Mouse (Mus musculus) frontal cortex, adult 2 months (tissue): ENCODE measurements around the gene Olfr357. TPM values are rescaled to one million over a fixed set of nuclear protein-coding genes. Genes with fewer than 3 reads are reported as not detected.

ENCODE experiments used
- DNase-seq, 2 experiments: peaks; one replicate each; pipeline ENCODE4 v3.0.0; 2022; ENCODE audit warnings: low spot score in 1 of 2; ENCODE audit errors: extremely low spot score in 1 of 2
- polyA plus RNA-seq: library from polyadenylated mRNA; depleted of rRNA; stranded (reverse); fragments of >200 nt; gene quantifications from 2 replicates; pipeline ENCODE4 v1.2.3, GENCODE M21; 2012; rRNA removed

The Olfr357 gene
- not detected in 2 replicates for polyA plus RNA-seq

DNA sequence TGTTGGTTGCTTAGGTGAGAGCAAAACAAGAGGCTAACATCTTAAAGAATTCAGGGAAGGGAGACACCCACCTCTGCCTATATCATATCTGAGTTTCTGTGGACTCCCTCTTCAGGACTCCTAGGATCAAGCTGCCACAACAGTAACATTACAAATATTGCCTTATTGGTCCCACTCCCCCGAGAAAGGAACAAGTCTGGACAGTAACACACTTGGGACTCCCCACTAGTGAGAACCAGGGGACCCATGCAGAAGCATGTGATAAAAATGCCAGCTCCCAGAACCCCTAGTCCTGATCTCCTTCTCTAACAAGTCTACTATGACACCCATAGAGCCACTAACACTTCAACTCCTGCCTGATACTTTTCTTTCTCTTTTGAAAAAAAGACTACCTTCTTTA is at the start of gene Olfr357:
Gene Olfr357, plus strand, starts transcription at position 301 of the 400 bp plus-strand sequence.
- DNase-seq, result no peak

DNA sequence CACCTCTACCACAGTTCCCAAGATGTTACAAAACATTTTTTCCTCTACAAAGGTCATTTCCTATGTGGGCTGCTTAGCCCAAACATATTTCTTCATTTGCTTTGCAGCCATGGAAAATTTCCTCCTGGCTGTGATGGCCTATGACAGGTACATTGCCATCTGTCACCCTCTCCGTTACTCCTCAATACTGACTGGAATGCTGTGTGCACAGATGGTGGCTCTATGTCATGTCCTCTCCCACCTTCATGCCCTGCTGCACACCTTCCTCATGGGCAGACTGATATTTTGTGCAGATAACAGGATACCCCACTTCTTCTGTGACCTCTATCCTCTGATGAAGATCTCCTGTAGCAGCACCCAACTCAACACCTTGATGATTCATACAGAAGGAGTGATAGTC is 3.4 kb downstream of the Olfr357 start:
- DNase-seq, result no peak

DNA sequence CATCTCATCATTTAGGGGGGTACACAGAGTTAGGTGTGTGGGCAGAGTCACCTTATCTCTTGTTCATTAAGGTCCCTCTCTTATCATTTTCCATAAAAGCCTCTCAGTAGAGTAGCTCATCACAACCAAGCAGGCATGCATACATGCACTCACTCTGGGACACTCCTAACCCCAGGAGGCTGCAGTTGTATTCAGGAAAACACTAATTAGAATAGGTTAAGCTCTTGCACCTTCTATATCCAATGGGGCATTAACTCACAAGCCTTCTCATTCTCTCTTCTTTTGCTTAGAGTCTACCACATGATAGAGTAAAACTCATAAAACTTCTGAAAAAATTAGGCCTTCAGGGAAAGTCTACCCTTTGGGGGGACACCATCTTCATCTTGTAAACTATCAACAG is 15.6 kb downstream of the Olfr357 start, which contains the start of gene Olfr358:
Gene Olfr358, minus strand, starts transcription at position 101 of the 400 bp plus-strand sequence.
- no peak for DNase-seq

Other genes starting within 250 kb of the Olfr357 start
- gene Olfr348, start 209.6 kb upstream of the Olfr357 start, polyA plus RNA-seq, result not detected in 2 replicates
- gene Olfr50, start 203.3 kb upstream of the Olfr357 start, polyA plus RNA-seq, result not detected in 2 replicates
- 0.04 and 0.08 TPM in 2 replicates for gene Olfr3, start 176.8 kb upstream of the Olfr357 start, polyA plus RNA-seq
- gene Olfr350, start 147.5 kb upstream of the Olfr357 start, polyA plus RNA-seq, result not detected in 2 replicates
- not detected in 2 replicates for gene Olfr351, start 131.2 kb upstream of the Olfr357 start, polyA plus RNA-seq
- gene Olfr352, start 125.4 kb upstream of the Olfr357 start, polyA plus RNA-seq, result not detected in 2 replicates
- not detected in 2 replicates for gene Olfr353, start 100.9 kb upstream of the Olfr357 start, polyA plus RNA-seq
- gene Olfr354, start 88.1 kb upstream of the Olfr357 start, polyA plus RNA-seq, result not detected in 2 replicates
- not detected in 2 replicates for gene Olfr355, start 64.9 kb upstream of the Olfr357 start, polyA plus RNA-seq
- not detected in 2 replicates for gene Olfr356, start 56.7 kb upstream of the Olfr357 start, polyA plus RNA-seq
- not detected in 2 replicates for gene Olfr358, start 15.5 kb downstream of the Olfr357 start, polyA plus RNA-seq
- not detected in 2 replicates for gene Olfr360, start 71.9 kb downstream of the Olfr357 start, polyA plus RNA-seq
- not detected in 2 replicates for gene Olfr361, start 95.5 kb downstream of the Olfr357 start, polyA plus RNA-seq
- gene Olfr362, start 124.1 kb downstream of the Olfr357 start, polyA plus RNA-seq, result not detected in 2 replicates
- gene Olfr364-ps1, start 145.5 kb downstream of the Olfr357 start, polyA plus RNA-seq, result not detected in 2 replicates
- gene Olfr365, start 194.4 kb downstream of the Olfr357 start, polyA plus RNA-seq, result not detected in 2 replicates
- gene Olfr366, start 217.7 kb downstream of the Olfr357 start, polyA plus RNA-seq, result not detected in 2 replicates